Mouse (Mus musculus) limb, embryonic 14.5 days (tissue): ENCODE measurements around the gene Arhgef28. TPM values are rescaled to one million over a fixed set of nuclear protein-coding genes. Genes with fewer than 3 reads are reported as not detected.

Experiments
- ATAC-seq: fragments of 200-750 bp; cut with Nextera tagmentation; 2 replicates; pipeline ENCODE4 v1.8.0; 2017; ENCODE audit warnings: low read depth, moderate number of reproducible peaks, moderate TSS enrichment; ENCODE audit not compliant: low FRiP score
- DNase-seq: peaks from one replicate; pipeline ENCODE4 v3.0.0-alpha.2; 2015; ENCODE audit warnings: low spot score
- H3K27ac ChIP-seq: fragments of 300-500 bp; sonication (generic); replicated peaks from 2 replicates; pipeline ENCODE4 v1.5.1; 2014; ENCODE audit warnings: low read depth, mild to moderate bottlenecking, low read length, moderate library complexity, mixed read lengths
- H3K27me3 ChIP-seq: fragments of 300-500 bp; sonication (generic); 2 replicates; pipeline ENCODE4 v1.6.1; 2014; ENCODE audit warnings: low read length, mixed read lengths; ENCODE audit not compliant: control insufficient read depth, insufficient read depth
- H3K36me3 ChIP-seq: fragments of 300-500 bp; sonication (generic); 2 replicates; pipeline ENCODE4 v1.6.1; 2014; ENCODE audit warnings: mild to moderate bottlenecking, low read length, moderate library complexity, mixed read lengths; ENCODE audit not compliant: control insufficient read depth, insufficient read depth
- H3K4me1 ChIP-seq: fragments of 300-500 bp; sonication (generic); 2 replicates; pipeline ENCODE4 v1.6.1; 2014; ENCODE audit warnings: antibody characterized with exemption, low read length, mixed read lengths; ENCODE audit not compliant: control insufficient read depth, insufficient read depth
- H3K4me2 ChIP-seq: fragments of 300-500 bp; sonication (generic); replicated peaks from 2 replicates; pipeline ENCODE4 v1.6.1; 2014; ENCODE audit warnings: low read depth, mild to moderate bottlenecking, low read length, moderate library complexity; ENCODE audit not compliant: severe bottlenecking
- H3K4me3 ChIP-seq: fragments of 300-500 bp; sonication (generic); replicated peaks from 2 replicates; pipeline ENCODE4 v1.5.1; 2014; ENCODE audit warnings: low read length
- H3K9ac ChIP-seq: fragments of 300-500 bp; sonication (generic); 2 replicates; pipeline ENCODE4 v1.6.1; 2014; ENCODE audit warnings: mild to moderate bottlenecking, low read depth, low read length, moderate library complexity; ENCODE audit not compliant: severe bottlenecking
- H3K9me3 ChIP-seq: fragments of 300-500 bp; sonication (generic); 2 replicates; pipeline ENCODE4 v1.6.1; 2016; ENCODE audit warnings: low read length; ENCODE audit not compliant: control insufficient read depth
- POLR2A ChIP-seq: fragments of 200-500 bp; IDR thresholded peaks from 2 replicates; pipeline ENCODE4 v1.8.0; 2012; ENCODE audit warnings: inconsistent platforms, mild to moderate bottlenecking, moderate library complexity, borderline replicate concordance; ENCODE audit not compliant: insufficient read depth, insufficient read length; ENCODE audit errors: extremely low read depth
- WGBS: fragments of 180-500 bp; shearing (Covaris S2); extraction: QIAGEN DNeasy Blood & Tissue Kit; methylation state at CpG from one replicate; pipeline ENCODE4 v1.1.7; 2014; 5-methylcytosine and 5-hydroxymethylcytosine counted together
- polyA plus RNA-seq, 2 experiments: library from polyadenylated mRNA; depleted of rRNA in 1 of 2; stranded (reverse) in 1 of 2; unstranded in 1 of 2; fragments of >200 nt; fragmentation: Nextera tagmentation in 1 of 2; extraction: Ambion mirVana in 1 of 2; gene quantifications; 2 replicates each; pipeline versions ENCODE4 v1.2.1 to v1.2.3; 2012 to 2014

Arhgef28 gene
- polyA plus RNA-seq, 2 experiments = 8.1 to 12.9 TPM

- Histone ChIP-seq H3K27ac (no peak overlapping the region), H3K4me3 (no peak overlapping the region), H3K36me3 (no peaks in the 10 kb centered on the region; the same call in 1 of the 2 replicates), H3K27me3 (no peaks in the 10 kb centered on the region), H3K4me1 (peaks cover 37% of the 10 kb centered on the region), H3K9me3 (no peaks in the 10 kb centered on the region), H3K4me2 (no peak overlapping the region), H3K9ac (no peak overlapping the region)
- TF ChIP-seq POLR2A = no peak
- ATAC-seq (no peak), DNase-seq (no peak)
- WGBS = 70% methylated on average over 10 of the region's 10 CpGs
Measured at GRCm38 (mm10) chr13:97926371-97926770, 279.9 kb downstream of the Arhgef28 start.

GRCm38 (mm10) chr13:97923009-97923408, 283.2 kb downstream of the Arhgef28 start:
- Histone ChIP-seq H3K4me2 (no peak overlapping the region), H3K36me3 (no peaks in the 10 kb centered on the region), H3K27me3 (no peaks in the 10 kb centered on the region), H3K27ac (no peak overlapping the region), H3K9me3 (no peaks in the 10 kb centered on the region), H3K4me1 (peaks cover 21% of the 10 kb centered on the region), H3K4me3 (no peak overlapping the region), H3K9ac (no peak overlapping the region)
- ATAC-seq (no peak), DNase-seq (no peak)
- no peak for TF ChIP-seq POLR2A
- 89% methylated on average over 5 of the region's 5 CpGs for WGBS

GRCm38 (mm10) chr13:97919590-97919989, 286.6 kb downstream of the Arhgef28 start:
- H3K4me2 ChIP-seq = no peak overlapping the region
- DNase-seq (no peak), ATAC-seq (no peak)
- H3K27me3 ChIP-seq = no peaks in the 10 kb centered on the region
- H3K27ac ChIP-seq = no peak overlapping the region
- no peak overlapping the region for H3K4me3 ChIP-seq
- TF ChIP-seq POLR2A = no peak
- H3K36me3 ChIP-seq = no peaks in the 10 kb centered on the region
- H3K4me1 ChIP-seq = no peaks in the 10 kb centered on the region; the same call in 1 of the 2 replicates
- WGBS = 44% methylated on average over 8 of the region's 8 CpGs
- H3K9me3 ChIP-seq = no peaks in the 10 kb centered on the region
- no peak overlapping the region for H3K9ac ChIP-seq

GRCm38 (mm10) chr13:97918117-97918900, 287.9 kb downstream of the Arhgef28 start:
- no peak for TF ChIP-seq POLR2A
- Histone ChIP-seq H3K9me3 (no peaks in the 10 kb centered on the region), H3K27ac (no peak overlapping the region), H3K4me3 (no peak overlapping the region), H3K27me3 (no peaks in the 10 kb centered on the region), H3K4me2 (no peak overlapping the region), H3K9ac (no peak overlapping the region), H3K4me1 (no peaks in the 10 kb centered on the region), H3K36me3 (no peaks in the 10 kb centered on the region)
- DNase-seq (no peak), ATAC-seq (no peak)
- 49% methylated on average over 12 of the region's 12 CpGs for WGBS

GRCm38 (mm10) chr13:97911013-97911412, 295.2 kb downstream of the Arhgef28 start:
- ATAC-seq = peak; percentile 63; the same call in 1 of the 2 replicates
- Histone ChIP-seq H3K4me3 (no peak overlapping the region), H3K9ac (peak overlapping the region; percentile 12; the same call in 1 of the 2 replicates), H3K4me1 (peaks cover 11% of the 10 kb centered on the region), H3K9me3 (no peaks in the 10 kb centered on the region), H3K27me3 (no peaks in the 10 kb centered on the region), H3K36me3 (no peaks in the 10 kb centered on the region), H3K4me2 (peak overlapping the region; percentile 42), H3K27ac (peak overlapping the region; percentile 61)
- DNase-seq = peak; percentile 78
- 5% methylated on average over 10 of the region's 10 CpGs for WGBS
- TF ChIP-seq POLR2A = no peak
